Mouse (Mus musculus) C3H10T1/2 (cell line): ENCODE results near the gene Avpr1a. TPM values are rescaled to one million over a fixed set of nuclear protein-coding genes. Genes with fewer than 3 reads are reported as not detected.

Experiments
- polyA plus RNA-seq, 2 experiments: library from polyadenylated mRNA; unstranded; fragments of >200 nt; fragmentation: generic; extraction: Trizol; gene quantifications; one replicate each; pipeline ENCODE4 v1.2.1; 2012; ENCODE audit warnings: missing spikeins in 2 of 2

The Avpr1a gene
- polyA plus RNA-seq, result not detected

DNA sequence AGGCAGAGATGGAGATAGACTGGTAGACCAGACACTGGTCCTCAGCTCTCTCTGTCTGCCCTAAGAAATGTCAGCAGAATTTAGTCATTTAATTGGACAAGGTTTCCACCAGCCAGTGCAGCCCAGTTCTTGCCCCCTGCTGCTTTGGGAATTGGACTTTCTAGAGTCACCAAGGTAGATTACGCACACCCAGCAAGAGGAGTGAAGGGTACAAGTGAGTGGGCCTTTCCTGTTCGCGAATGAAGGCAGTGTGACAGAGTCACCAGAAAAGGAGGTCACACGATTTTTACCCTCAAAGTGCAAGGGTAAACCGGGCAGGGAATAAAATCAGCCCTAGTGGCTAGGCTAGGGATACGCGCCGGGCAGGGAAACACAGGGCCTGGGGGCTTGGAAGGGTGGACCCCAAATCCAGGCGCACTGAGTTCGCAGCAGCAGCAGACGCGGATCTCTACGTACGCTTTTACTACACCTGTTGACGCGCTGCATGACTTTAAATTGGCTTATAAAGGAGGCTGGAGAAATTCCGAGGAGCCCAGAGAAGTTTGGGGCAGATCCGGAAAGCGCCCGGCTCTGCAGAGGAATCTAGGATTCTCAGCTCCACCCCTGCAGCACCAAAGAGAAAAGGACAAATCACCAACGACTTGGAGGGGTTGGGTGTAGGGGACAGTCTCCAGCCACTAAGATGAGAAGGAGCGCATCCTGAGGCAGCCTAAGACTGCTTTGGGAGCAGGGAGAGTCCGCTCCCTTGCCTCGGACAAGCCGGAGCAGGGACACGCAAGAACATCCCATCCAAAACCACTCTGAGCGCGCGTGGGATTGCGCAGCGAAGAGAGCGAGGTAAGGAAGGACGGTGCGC, at the start of gene Avpr1a:
Gene Avpr1a (plus strand): TSS at position 639 of the 856 bp plus-strand sequence.

Other genes starting within 250 kb of the Avpr1a start
- gene Ppm1h, start 230.3 kb downstream of the Avpr1a start, polyA plus RNA-seq, result under 1 TPM; 0.13 to 0.30 TPM